Mouse (Mus musculus): ENCODE results near the gene Pex16. TPM values are rescaled to one million over a fixed set of nuclear protein-coding genes. Genes with fewer than 3 reads are reported as not detected.
A peak's percentile ranks its signal among the peaks of the same experiment; 100 is the strongest.

Gene Pex16
- polyA plus RNA-seq, 1 experiment from 2014 or later: 33.8 TPM

DNA sequence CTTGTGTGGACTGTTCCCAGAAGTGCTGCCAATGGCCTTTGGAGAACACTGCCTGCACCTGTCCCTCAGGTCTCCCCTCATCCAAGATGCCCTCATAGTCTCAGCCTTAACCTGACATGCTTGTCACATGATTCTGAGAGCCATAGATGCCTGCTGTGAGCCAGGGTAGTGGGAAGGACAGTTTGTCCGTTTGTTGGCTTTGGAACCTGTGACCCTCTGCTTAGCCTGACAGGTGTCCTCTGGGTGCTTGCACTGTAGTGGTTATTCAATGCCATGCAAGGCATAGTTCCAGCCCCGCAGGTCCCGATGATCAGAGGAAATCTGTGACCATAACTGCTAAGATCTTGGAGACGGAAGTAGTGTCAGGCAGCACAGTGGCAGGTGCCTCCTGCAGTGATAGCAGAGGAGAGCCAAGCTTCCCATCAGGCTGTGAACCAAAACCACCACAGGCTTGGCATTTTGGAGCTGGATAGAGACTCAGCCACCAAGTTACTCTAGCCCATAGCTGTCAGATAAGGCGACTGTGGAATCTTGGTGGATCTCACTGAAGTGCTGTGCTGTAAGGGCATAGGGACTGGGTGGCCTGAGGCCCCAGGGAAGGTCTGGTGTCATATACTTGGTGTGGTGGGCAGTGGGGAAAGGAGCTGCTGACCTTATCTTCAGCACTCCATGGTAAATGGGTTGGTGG, 7.6 kb downstream of the Pex16 start, which contains the start of gene 1700029I15Rik:
1700029I15Rik (plus strand) TSS at position 638 of the 688 bp plus-strand sequence.
- Histone ChIP-seq H3K27me3 (no peaks in the 10 kb centered on the region), H3K36me3 (ENCODE audit: poor library complexity, severe bottlenecking) (peaks cover 100% of the 10 kb centered on the region), H3K4me2 (no peak within 1 kb of the TSS), H3K4me3 (no peak within 1 kb of the TSS), H3K9ac (no peak within 1 kb of the TSS), H3K27ac (no peak within 1 kb of the TSS), H3K4me1 (0 out of 2 replicates have a peak, but pooled peaks cover under 1% of the 10 kb centered on the region), H3K9me3 (replicated peaks) (no peaks in the 10 kb centered on the region)
- ATAC-seq: no peak
- WGBS: 88% methylated on average over 5 of the region's 5 CpGs

GRCm38 (mm10) chr2:92382759-92383158, 8.3 kb downstream of the Pex16 start:
- H3K36me3 ChIP-seq (ENCODE audit: poor library complexity, severe bottlenecking): peaks cover 100% of the 10 kb centered on the region
- H3K27ac ChIP-seq: no peak overlapping the region
- no peaks in the 10 kb centered on the region for H3K9me3 ChIP-seq (replicated peaks)
- peaks cover 8% of the 10 kb centered on the region for H3K4me1 ChIP-seq
- H3K27me3 ChIP-seq: no peaks in the 10 kb centered on the region
- 90% methylated on average over 4 of the region's 4 CpGs for WGBS
- no peak for ATAC-seq
- H3K4me3 ChIP-seq: no peak overlapping the region
- H3K9ac ChIP-seq: no peak overlapping the region
- no peak overlapping the region for H3K4me2 ChIP-seq

GRCm38 (mm10) chr2:92384101-92384500, 9.6 kb downstream of the Pex16 start:
- H3K4me1 ChIP-seq: peaks cover 16% of the 10 kb centered on the region
- ATAC-seq: no peak
- no peak overlapping the region for H3K4me2 ChIP-seq
- H3K27me3 ChIP-seq: no peaks in the 10 kb centered on the region
- no peaks in the 10 kb centered on the region for H3K9me3 ChIP-seq (replicated peaks)
- peaks cover 86% of the 10 kb centered on the region for H3K36me3 ChIP-seq (ENCODE audit: poor library complexity, severe bottlenecking)
- H3K27ac ChIP-seq: no peak overlapping the region
- H3K4me3 ChIP-seq: no peak overlapping the region
- WGBS: 75% methylated on average over 4 of the region's 4 CpGs
- no peak overlapping the region for H3K9ac ChIP-seq

DNA sequence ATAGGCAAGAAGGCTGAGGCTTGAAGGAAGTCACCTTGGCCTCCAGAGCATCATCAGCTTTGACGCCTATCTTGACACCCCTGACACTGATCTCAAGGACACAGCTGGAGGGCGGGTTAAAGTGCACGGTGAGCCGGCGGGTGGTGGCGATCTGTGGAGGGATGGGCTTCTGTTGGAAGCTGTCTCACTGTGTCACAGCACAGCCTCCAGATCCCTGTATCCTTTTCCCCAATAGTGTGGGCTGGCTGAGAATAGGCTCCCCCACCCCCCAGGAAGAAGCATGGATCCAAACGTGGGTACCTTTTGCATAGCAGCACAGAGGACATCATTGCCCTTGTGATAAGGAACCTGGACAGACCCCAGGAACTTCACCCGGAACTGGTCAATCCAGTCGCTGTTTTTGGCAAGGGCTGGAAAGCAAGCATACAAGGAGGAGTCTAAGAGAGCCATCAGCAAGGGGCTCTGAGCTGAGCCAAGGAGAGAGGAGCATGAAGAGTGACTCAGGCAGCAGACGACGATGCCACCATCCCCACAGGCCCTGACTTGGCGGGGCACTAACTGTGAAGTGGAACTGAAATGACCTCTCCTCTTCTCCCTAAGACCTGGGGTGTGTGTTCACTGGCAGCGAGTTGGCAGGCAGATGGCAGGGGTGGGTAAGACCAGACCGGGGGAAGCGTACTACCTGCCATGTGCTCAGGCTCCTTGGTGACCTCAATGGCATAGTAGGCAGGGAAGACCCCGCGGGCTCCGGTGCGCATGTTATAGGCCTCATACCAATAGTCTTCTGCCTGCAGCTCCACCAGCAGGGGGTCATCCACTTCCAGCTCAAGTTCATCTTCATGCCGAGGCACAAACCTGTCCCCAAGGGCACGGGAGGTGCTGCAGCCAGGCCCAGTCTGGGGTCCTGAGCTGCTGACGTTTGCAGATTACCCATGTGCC, 10.9 kb downstream of the Pex16 start:
- H3K27ac ChIP-seq: no peak overlapping the region

DNA sequence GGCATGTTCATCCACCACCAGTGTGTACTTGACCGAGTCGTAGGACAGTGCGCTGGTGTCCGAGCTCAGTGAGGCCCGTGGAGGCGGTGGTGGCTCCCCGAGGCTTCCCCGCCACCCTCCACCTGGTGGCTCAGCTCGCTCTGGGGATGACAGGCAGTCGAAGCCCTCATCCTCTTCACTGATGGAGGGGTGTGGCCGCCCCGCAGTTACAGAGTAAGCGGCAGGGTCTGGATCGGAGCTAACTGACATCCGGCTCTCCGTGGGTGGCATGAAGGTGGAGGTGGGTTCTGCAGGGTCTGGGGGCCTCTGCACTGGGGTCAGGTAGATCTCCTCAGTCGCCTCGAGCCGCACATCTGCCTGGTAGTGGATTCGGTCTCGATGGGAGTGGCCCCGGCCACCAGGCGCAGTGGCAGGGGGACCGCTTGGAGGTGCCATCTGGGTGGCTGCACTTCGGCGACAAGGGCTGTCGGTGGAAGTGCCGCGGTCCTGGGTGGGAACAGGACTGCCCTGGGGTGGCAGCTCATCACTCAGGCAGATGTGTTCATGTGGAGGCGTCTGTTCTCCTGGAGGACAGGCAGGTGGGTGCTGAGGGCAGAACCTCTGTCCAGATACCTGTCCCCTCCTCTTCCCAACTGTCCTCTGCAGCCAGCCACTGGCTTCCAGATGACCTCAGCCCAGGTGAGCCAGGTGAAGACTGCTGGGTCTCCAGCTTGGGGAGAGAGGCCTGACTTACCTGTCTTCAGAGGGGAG, 12.5 kb downstream of the Pex16 start:
- H3K27ac ChIP-seq: no peak overlapping the region
- H3K4me1 ChIP-seq: peaks cover 41% of the 10 kb centered on the region
- H3K9ac ChIP-seq: peak overlapping the region; percentile 93; the same call in 1 of the 2 replicates
- peak overlapping the region; percentile 71 for H3K4me2 ChIP-seq
- WGBS: 94% methylated on average over 30 of the region's 30 CpGs
- H3K9me3 ChIP-seq (replicated peaks): no peaks in the 10 kb centered on the region
- peaks cover 57% of the 10 kb centered on the region for H3K36me3 ChIP-seq (ENCODE audit: poor library complexity, severe bottlenecking)
- H3K4me3 ChIP-seq: 0 out of 2 replicates have a peak overlapping the region, but pooled peaks have one; percentile 87
- no peaks in the 10 kb centered on the region for H3K27me3 ChIP-seq
- ATAC-seq: no peak

More for the DNA sequence above, 10.9 kb downstream of the Pex16 start:
- Histone ChIP-seq H3K9ac (no peak overlapping the region), H3K4me1 (peaks cover 25% of the 10 kb centered on the region), H3K36me3 (ENCODE audit: poor library complexity, severe bottlenecking) (peaks cover 73% of the 10 kb centered on the region), H3K9me3 (replicated peaks) (no peaks in the 10 kb centered on the region), H3K4me2 (no peak overlapping the region), H3K4me3 (no peak overlapping the region), H3K27me3 (no peaks in the 10 kb centered on the region)
- 88% methylated on average over 22 of the region's 22 CpGs for WGBS
- no peak for ATAC-seq

DNA sequence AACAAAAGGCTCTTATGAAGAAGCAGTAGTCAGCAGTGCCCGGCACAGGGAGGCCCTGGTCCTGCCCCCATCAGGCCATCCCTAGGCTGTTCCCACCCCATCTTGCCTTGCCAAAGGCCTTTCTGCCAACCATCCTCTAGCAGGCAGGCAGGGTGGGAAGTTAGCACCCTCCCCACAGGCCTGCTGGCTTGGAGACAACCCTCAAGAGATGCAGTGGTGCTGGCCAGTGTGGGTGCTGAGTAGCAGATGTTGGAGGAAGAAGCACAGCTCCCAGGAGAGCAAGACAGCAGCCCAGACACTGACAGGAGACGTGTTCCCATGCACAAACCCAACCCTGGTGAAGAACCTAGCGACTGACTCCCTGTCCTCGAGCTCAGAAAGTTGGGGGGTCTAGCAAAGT, 13.2 kb downstream of the Pex16 start:
- Histone ChIP-seq H3K4me1 (peaks cover 48% of the 10 kb centered on the region), H3K4me2 (peak overlapping the region; percentile 71), H3K27ac (peak overlapping the region; percentile 11; the same call in 1 of the 2 replicates), H3K9me3 (replicated peaks) (no peaks in the 10 kb centered on the region), H3K4me3 (peak overlapping the region; percentile 87), H3K36me3 (ENCODE audit: poor library complexity, severe bottlenecking) (peaks cover 51% of the 10 kb centered on the region), H3K27me3 (no peaks in the 10 kb centered on the region), H3K9ac (peak overlapping the region; percentile 93)
- ATAC-seq: no peak
- WGBS: 75% methylated on average over 4 of the region's 4 CpGs

- Histone ChIP-seq H3K27ac (peak overlapping the region; percentile 88), H3K4me1 (peaks cover 52% of the 10 kb centered on the region), H3K36me3 (ENCODE audit: poor library complexity, severe bottlenecking) (peaks cover 46% of the 10 kb centered on the region), H3K4me2 (peak overlapping the region; percentile 71), H3K27me3 (no peaks in the 10 kb centered on the region), H3K9ac (peak overlapping the region; percentile 93), H3K4me3 (peak overlapping the region; percentile 87), H3K9me3 (replicated peaks) (no peaks in the 10 kb centered on the region)
- 36% methylated on average over 3 of the region's 3 CpGs for WGBS
- no peak for ATAC-seq
Measured at GRCm38 (mm10) chr2:92388081-92388517, 13.6 kb downstream of the Pex16 start.

DNA sequence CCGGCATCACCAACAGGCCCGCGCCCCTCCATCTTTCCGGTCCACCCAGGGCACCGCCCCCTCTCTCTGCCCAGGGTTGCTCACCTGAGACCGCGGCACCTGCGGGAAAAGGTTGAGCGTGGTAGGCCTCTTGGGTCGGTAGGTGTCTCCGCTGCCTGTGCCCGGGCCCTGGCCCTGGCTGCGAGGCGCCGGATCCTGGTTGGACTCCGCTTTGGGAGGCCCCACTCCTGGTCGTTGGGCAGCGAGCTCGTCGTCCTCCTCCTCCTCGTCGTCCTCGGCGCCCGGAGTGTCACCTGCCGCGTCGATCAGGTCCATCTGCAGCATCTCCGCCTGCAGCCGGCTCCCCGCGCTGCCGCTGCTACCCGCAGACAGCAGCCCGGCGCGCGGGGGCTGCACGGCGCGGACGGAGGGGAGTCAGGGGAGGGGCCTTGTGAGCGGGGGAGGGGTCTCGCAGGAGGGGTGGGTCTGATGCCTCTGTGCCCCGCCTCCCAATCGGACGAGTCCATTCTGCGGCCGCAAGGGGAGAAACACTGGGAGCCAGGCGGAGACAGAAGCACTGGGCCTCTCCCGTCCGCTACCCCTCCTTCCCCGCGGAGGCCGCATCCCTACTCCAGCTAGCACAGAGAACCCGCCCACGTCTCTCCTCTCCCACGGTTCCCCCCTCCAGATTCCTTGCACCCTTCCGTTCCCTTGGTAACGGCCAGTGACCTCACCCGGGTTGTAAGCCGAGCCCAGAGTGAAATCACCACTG, 14.6 kb downstream of the Pex16 start:
- ATAC-seq: peak; percentile 93
- Histone ChIP-seq H3K4me1 (peaks cover 56% of the 10 kb centered on the region), H3K27me3 (no peaks in the 10 kb centered on the region), H3K36me3 (ENCODE audit: poor library complexity, severe bottlenecking) (peaks cover 37% of the 10 kb centered on the region), H3K27ac (peak overlapping the region; percentile 88), H3K4me2 (peak overlapping the region; percentile 71), H3K4me3 (peak overlapping the region; percentile 87), H3K9ac (peak overlapping the region; percentile 93), H3K9me3 (replicated peaks) (no peaks in the 10 kb centered on the region)
- WGBS: under 1% methylated on average over 57 of the region's 62 CpGs

GRCm38 (mm10) chr2:92389645-92390044, 15.2 kb downstream of the Pex16 start:
- ATAC-seq: no peak
- H3K9ac ChIP-seq: peak overlapping the region; percentile 93; the same call in 1 of the 2 replicates
- H3K27me3 ChIP-seq: no peaks in the 10 kb centered on the region
- WGBS: under 1% methylated on average over 10 of the region's 10 CpGs
- peak overlapping the region; percentile 88 for H3K27ac ChIP-seq
- H3K36me3 ChIP-seq (ENCODE audit: poor library complexity, severe bottlenecking): peaks cover 31% of the 10 kb centered on the region
- H3K9me3 ChIP-seq (replicated peaks): no peaks in the 10 kb centered on the region
- H3K4me2 ChIP-seq: peak overlapping the region; percentile 71
- peak overlapping the region; percentile 87 for H3K4me3 ChIP-seq
- H3K4me1 ChIP-seq: peaks cover 56% of the 10 kb centered on the region

- no peak for ATAC-seq
- Histone ChIP-seq H3K4me1 (peaks cover 56% of the 10 kb centered on the region), H3K9me3 (replicated peaks) (no peaks in the 10 kb centered on the region), H3K36me3 (ENCODE audit: poor library complexity, severe bottlenecking) (peaks cover 24% of the 10 kb centered on the region), H3K27ac (peak overlapping the region; percentile 88), H3K4me2 (peak overlapping the region; percentile 71), H3K9ac (peak overlapping the region; percentile 1; the same call in 1 of the 2 replicates), H3K4me3 (peak overlapping the region; percentile 87; the same call in 1 of the 2 replicates), H3K27me3 (no peaks in the 10 kb centered on the region)
- 73% methylated on average over 6 of the region's 6 CpGs for WGBS
Measured at GRCm38 (mm10) chr2:92390206-92390930, 15.9 kb downstream of the Pex16 start.
